Comparison of ENCODE assay signal across 20 mouse cellular contexts in the genomic region with DNA sequence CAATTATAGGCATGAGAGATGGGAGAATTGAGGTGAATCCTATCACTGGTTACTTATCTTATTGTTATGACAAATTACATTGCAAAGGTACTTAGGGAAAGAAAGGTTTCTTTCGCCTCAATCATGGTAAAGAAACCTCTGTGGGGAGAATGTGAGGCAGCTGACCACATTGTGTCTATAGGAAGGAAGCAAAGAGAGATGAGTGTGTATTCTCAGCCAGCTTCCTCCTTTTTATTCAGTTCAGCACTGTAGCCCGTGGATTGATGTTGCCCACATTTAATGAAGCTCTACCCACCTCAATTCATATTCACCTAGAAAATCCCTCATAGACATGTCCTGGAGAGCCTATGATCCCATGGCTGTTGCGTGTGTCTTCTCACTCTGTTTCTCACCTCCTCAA.
DNase-seq lines count a peak whose midpoint lies in the region; ATAC-seq lines count a peak whose summit lies in the region.
"Had no signal": no experiment of that assay in that cellular context is flagged by ENCODE, and none has a peak within 500 bp of the region (broad histone marks: within the 10 kb centered on the region; RNA-seq: fewer than 3 reads in every experiment).

No protein-coding gene starts in this region.

- no peaks in the 10 kb centered on the region for H3K9me3 ChIP-seq in forebrain, embryonic 16.5 days (ENCODE audit: control insufficient read depth, low read length)
- H3K9me3 ChIP-seq: embryonic facial prominence, embryonic 10.5 days; embryonic facial prominence, embryonic 12.5 days; forebrain, embryonic 13.5 days; forebrain, embryonic 15.5 days had no signal

- H3K36me3 ChIP-seq in forebrain, embryonic 16.5 days (ENCODE audit: control insufficient read depth, insufficient read depth), result no peaks in the 10 kb centered on the region
- H3K36me3 ChIP-seq: embryonic facial prominence, embryonic 10.5 days; embryonic facial prominence, embryonic 12.5 days; forebrain, embryonic 15.5 days had no signal

- H3K27ac ChIP-seq in forebrain, embryonic 16.5 days (ENCODE audit: low read length), result no peak overlapping the region
- H3K27ac ChIP-seq: embryonic facial prominence, embryonic 10.5 days; embryonic facial prominence, embryonic 12.5 days; forebrain, embryonic 13.5 days; forebrain, embryonic 15.5 days had no signal

- peak; percentile 89 for ATAC-seq in common myeloid progenitor, adult 5-6 weeks (replicated peaks; ENCODE audit: low read depth, poor library complexity, severe bottlenecking)
- peak; percentile 74 to 75 for ATAC-seq in hematopoietic stem cell, adult 5-6 weeks (replicated peaks in 1 of 2; ENCODE audit: insufficient read depth in 1 of 2, low FRiP score in 2 of 2, low TSS enrichment in 1 of 2, low read depth in 1 of 2, poor library complexity in 2 of 2, severe bottlenecking in 2 of 2)
- ATAC-seq in forebrain, embryonic 16.5 days, result no peak
- ATAC-seq: activated CD4-positive, CD25-positive, alpha-beta regulatory T cell, adult 4 months; forebrain, embryonic 13.5 days; forebrain, embryonic 15.5 days; Patski had no signal

- no peaks in the 10 kb centered on the region for H3K27me3 ChIP-seq in forebrain, embryonic 16.5 days (replicated peaks; ENCODE audit: control insufficient read depth, insufficient read depth, low read length)
- H3K27me3 ChIP-seq: embryonic facial prominence, embryonic 12.5 days; forebrain, embryonic 13.5 days; forebrain, embryonic 15.5 days; Patski had no signal

- 0 out of 2 replicates have a peak, but pooled peaks cover 2% of the 10 kb centered on the region for H3K4me1 ChIP-seq in forebrain, embryonic 16.5 days (replicated peaks; ENCODE audit: control insufficient read depth, insufficient read depth, low read length)
- H3K4me1 ChIP-seq: embryonic facial prominence, embryonic 10.5 days; embryonic facial prominence, embryonic 12.5 days; forebrain, embryonic 13.5 days had no signal

- WGBS in forebrain, embryonic 16.5 days, result 85% methylated on average over 3 of the region's 3 CpGs

- no peak overlapping the region for H3K4me3 ChIP-seq in forebrain, embryonic 16.5 days (replicated peaks; ENCODE audit: low read length)
- H3K4me3 ChIP-seq: embryonic facial prominence, embryonic 10.5 days; embryonic facial prominence, embryonic 12.5 days; forebrain, embryonic 13.5 days; forebrain, embryonic 15.5 days had no signal

- peak; percentile 2 for DNase-seq in A20 (ENCODE audit: low read depth, low spot score)
- no peak for DNase-seq in lung, postnatal 4 days
- DNase-seq in kidney, adult 11 months, result no peak
- DNase-seq in cerebellum, adult 9-10 months, result no peak
- DNase-seq: adrenal gland, adult 8-10 months; adrenal gland, postnatal 14 days; cerebellum, adult 11-12 months; cerebellum, adult 2 months; cerebellum, adult 9-11 months; cerebellum, postnatal 14 days; cerebellum, postnatal 36 days had no signal

- no peak overlapping the region for H3K9ac ChIP-seq in forebrain, embryonic 16.5 days (replicated peaks; ENCODE audit: low read depth, low read length)
- H3K9ac ChIP-seq: embryonic facial prominence, embryonic 12.5 days; forebrain, embryonic 13.5 days; forebrain, embryonic 15.5 days had no signal

- H3K4me2 ChIP-seq in forebrain, embryonic 16.5 days (ENCODE audit: low read length), result no peak overlapping the region
- H3K4me2 ChIP-seq: embryonic facial prominence, embryonic 12.5 days; forebrain, embryonic 13.5 days; forebrain, embryonic 15.5 days had no signal
